Mouse (Mus musculus) forebrain, postnatal 0 days (tissue): ENCODE measurements at regions not wholly inside any gene's neighbourhood (a gene's known extent, or its start where the extent isn't known, plus 50 kb on each side); places are given as distances from the start of the nearest gene placed in this dataset.
A peak's percentile ranks its signal among the peaks of the same experiment; 100 is the strongest.

ENCODE experiments used
- ATAC-seq: fragments of 200-750 bp; cut with Nextera tagmentation; 2 replicates; pipeline ENCODE4 v1.8.0; 2017; ENCODE audit warnings: mild to moderate bottlenecking, moderate library complexity
- DNase-seq: peaks from one replicate; pipeline ENCODE4 v3.0.0-alpha.2; 2015
- H3K27ac ChIP-seq: fragments of 300-500 bp; sonication (generic); 2 replicates; pipeline ENCODE4 v1.5.1; 2014; ENCODE audit warnings: low read depth, mild to moderate bottlenecking, antibody characterized with exemption, low read length, moderate library complexity, mixed read lengths
- H3K27me3 ChIP-seq: fragments of 300-500 bp; sonication (generic); 2 replicates; pipeline ENCODE4 v1.6.1; 2014; ENCODE audit warnings: mild to moderate bottlenecking, low read length, mixed read lengths; ENCODE audit not compliant: insufficient read depth
- H3K36me3 ChIP-seq: fragments of 300-500 bp; sonication (generic); 2 replicates; pipeline ENCODE4 v1.6.1; 2014; ENCODE audit warnings: mild to moderate bottlenecking, moderate library complexity; ENCODE audit not compliant: insufficient read depth
- H3K4me1 ChIP-seq: fragments of 300-500 bp; sonication (generic); 2 replicates; pipeline ENCODE4 v1.6.1; 2014; ENCODE audit warnings: antibody characterized with exemption; ENCODE audit not compliant: insufficient read depth
- H3K4me2 ChIP-seq: fragments of 300-500 bp; sonication (generic); 2 replicates; pipeline ENCODE4 v1.6.1; 2014; ENCODE audit warnings: low read depth, mild to moderate bottlenecking, moderate library complexity
- H3K4me3 ChIP-seq: fragments of 300-500 bp; sonication (generic); 2 replicates; pipeline ENCODE4 v1.5.1; 2014; ENCODE audit warnings: low read depth, low read length, mixed read lengths
- H3K9ac ChIP-seq: fragments of 300-500 bp; sonication (generic); 2 replicates; pipeline ENCODE4 v1.6.1; 2014; ENCODE audit warnings: mild to moderate bottlenecking
- H3K9me3 ChIP-seq: fragments of 300-500 bp; sonication (generic); 2 replicates; pipeline ENCODE4 v1.6.1; 2016; ENCODE audit warnings: low read length
- CTCF ChIP-seq: sonication (generic); IDR thresholded peaks from 2 replicates; pipeline ENCODE4 v1.5.1; 2016; ENCODE audit warnings: antibody characterized with exemption, control low read depth, low read depth
- WGBS: fragments of 180-500 bp; shearing (Covaris S2); extraction: QIAGEN DNeasy Blood & Tissue Kit; methylation state at CpG from one replicate; pipeline ENCODE4 v1.1.7; 2014; 5-methylcytosine and 5-hydroxymethylcytosine counted together

DNA sequence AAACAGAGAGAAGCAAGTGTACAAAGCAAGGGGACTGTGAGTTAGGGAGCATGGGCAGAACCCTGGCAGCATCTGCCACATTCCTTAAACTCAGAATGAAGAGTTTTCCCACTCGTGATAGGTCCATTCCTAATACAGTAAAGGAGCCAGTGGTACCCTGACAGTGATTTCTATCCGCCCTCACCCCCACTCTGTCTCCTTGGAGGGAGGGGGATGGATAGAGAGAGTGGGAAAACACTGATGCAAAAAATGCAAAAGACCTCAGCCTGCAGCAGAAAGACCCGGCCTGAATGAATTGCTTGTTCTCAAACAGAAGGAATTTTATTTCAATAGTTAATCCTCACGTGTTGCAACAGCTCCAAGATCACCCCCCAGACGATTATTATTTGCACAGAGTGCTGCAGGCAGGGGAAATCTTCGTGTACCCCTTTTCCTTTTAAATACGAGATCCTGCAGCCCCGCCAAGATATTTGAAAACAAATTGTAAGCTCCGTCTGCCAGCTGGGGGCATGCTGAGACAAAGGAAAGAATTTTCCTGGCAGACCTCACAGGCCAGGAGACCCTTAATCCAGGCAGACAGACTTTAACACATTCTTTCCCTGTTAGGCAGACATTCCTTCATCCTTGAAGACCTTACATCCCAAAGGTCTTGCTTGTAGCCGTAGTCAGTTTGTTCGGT lies 68.4 kb upstream of the Kiz start:
- H3K9ac ChIP-seq: no peak overlapping the region
- H3K9me3 ChIP-seq: no peaks in the 10 kb centered on the region
- no peaks in the 10 kb centered on the region for H3K27me3 ChIP-seq
- peaks cover 4% of the 10 kb centered on the region; the same call in 1 of the 2 replicates for H3K4me1 ChIP-seq
- H3K4me2 ChIP-seq: peak overlapping the region; percentile 13; the same call in 1 of the 2 replicates
- DNase-seq: peak; percentile 55
- WGBS: 3% methylated on average over 11 of the region's 11 CpGs
- no peak overlapping the region for H3K4me3 ChIP-seq
- H3K27ac ChIP-seq: peak overlapping the region; percentile 42
- no peaks in the 10 kb centered on the region for H3K36me3 ChIP-seq
- TF ChIP-seq CTCF: no peak; the same call in 1 of the 2 replicates
- peak; percentile 77 for ATAC-seq

DNA sequence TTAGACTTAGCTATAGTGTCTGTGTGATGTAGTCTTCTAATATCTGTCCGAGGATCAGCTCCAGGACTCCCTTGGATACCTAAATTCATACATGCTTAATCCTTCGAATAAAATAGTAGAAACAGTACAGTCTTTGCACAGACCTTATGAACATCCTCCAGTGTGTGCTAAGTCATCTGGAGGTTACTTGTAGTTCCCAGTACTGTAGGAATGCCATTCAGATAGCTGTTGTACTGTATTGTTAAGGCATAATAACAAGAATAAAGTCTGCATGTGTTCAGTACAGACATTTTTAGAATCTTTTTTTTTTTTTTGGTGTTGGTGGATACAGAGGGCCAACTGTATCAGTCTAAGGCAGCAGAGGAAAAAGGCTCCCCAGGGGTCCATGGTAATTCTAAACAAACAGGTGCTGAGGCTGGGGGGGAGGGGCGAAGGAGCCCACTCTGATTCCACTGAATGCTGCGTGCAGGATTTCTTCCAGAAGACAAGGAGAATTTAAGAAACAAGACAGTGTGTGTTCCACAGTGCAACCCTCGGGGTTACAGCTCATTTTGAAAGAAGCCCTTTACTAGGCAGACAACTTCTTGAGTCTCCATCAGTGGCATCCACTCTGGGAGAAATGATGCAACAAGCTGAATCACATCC lies 67.7 kb upstream of the Kiz start:
- peaks cover 4% of the 10 kb centered on the region; the same call in 1 of the 2 replicates for H3K4me1 ChIP-seq
- TF ChIP-seq CTCF: no peak
- peak; percentile 11 for DNase-seq
- no peak overlapping the region for H3K4me3 ChIP-seq
- H3K27ac ChIP-seq: peak overlapping the region; percentile 42
- H3K4me2 ChIP-seq: no peak overlapping the region
- H3K9ac ChIP-seq: no peak overlapping the region
- 31% methylated on average over 5 of the region's 5 CpGs for WGBS
- no peaks in the 10 kb centered on the region for H3K36me3 ChIP-seq
- no peaks in the 10 kb centered on the region for H3K9me3 ChIP-seq
- no peaks in the 10 kb centered on the region for H3K27me3 ChIP-seq
- peak; percentile 50; the same call in 1 of the 2 replicates for ATAC-seq

DNA sequence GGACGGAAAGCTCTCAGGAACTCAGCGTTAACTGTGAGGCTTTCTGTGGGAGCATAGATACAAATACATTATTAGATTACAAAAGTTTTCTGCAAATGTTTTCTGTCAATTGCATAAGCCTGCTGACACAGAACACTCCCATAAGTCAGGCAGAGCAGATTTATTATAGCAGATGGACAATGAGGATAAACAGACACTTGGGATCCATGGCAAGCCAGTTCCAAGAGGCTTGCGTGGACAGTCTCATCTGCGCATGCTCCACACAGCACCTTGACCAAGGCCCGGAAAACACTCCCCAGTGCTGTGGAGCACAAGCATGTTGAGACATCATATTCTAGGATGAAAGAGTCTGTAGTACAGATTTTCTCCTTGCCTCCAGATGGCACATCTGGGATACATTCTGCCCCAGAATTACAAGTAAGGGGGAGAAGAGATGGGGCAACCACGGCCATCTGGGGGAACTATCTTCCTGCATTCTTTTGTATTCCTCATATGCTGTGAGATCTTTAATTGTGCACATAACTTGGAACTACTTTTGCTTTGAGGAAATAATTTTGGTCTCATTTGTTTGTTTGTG lies 62.7 kb upstream of the Kiz start:
- DNase-seq (no peak), ATAC-seq (no peak)
- no peaks in the 10 kb centered on the region; the same call in 1 of the 2 replicates for H3K4me1 ChIP-seq
- no peak overlapping the region for H3K4me3 ChIP-seq
- WGBS: 67% methylated on average over 6 of the region's 6 CpGs
- no peaks in the 10 kb centered on the region for H3K36me3 ChIP-seq
- no peaks in the 10 kb centered on the region for H3K27me3 ChIP-seq
- no peak overlapping the region for H3K27ac ChIP-seq
- peaks cover 6% of the 10 kb centered on the region; the same call in 1 of the 2 replicates for H3K9me3 ChIP-seq
- no peak for TF ChIP-seq CTCF
- H3K4me2 ChIP-seq: no peak overlapping the region
- H3K9ac ChIP-seq: no peak overlapping the region

DNA sequence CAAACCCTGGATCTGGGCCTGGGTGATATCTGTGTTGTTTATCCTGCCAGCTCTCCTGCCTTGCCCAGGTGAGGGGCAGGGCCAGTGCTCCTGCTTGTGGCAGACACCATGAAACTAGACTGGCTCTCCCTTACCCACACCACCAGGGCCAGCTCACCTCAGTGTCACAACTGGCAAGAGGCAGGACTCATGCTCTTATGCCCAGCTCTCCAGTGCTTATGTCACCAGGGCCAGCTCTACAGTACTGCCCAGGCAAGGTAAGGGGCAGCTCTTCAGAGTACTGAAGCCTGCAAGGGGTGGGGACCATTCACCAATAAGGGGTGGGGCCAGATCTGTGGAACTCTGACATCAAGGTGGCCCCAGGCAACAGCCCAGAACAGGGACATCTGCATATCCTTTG lies 52.7 kb upstream of the Kiz start:
- TF ChIP-seq CTCF: no peak
- Histone ChIP-seq H3K9ac (no peak overlapping the region), H3K36me3 (no peaks in the 10 kb centered on the region), H3K27ac (no peak overlapping the region), H3K4me3 (no peak overlapping the region), H3K4me1 (no peaks in the 10 kb centered on the region), H3K9me3 (no peaks in the 10 kb centered on the region), H3K4me2 (no peak overlapping the region), H3K27me3 (no peaks in the 10 kb centered on the region)
- ATAC-seq (no peak), DNase-seq (no peak)
